Mouse (Mus musculus) splenic B cell, adult 2 months (primary cell): ENCODE measurements around the gene Igsf21.

Experiments
- DNase-seq: peaks from one replicate; pipeline ENCODE4 v3.0.0-alpha.2; 2011; ENCODE audit warnings: low read depth, low spot score
- H3K27me3 ChIP-seq: 2 replicates; pipeline ENCODE4 v1.6.1; 2012; ENCODE audit warnings: mild to moderate bottlenecking, low read length, moderate library complexity, mixed read lengths; ENCODE audit not compliant: control insufficient read depth, poor library complexity, insufficient read depth, severe bottlenecking
- H3K36me3 ChIP-seq: 2 replicates; pipeline ENCODE4 v1.6.1; 2012; ENCODE audit warnings: mild to moderate bottlenecking, low read length, moderate library complexity, mixed read lengths; ENCODE audit not compliant: control insufficient read depth, poor library complexity, insufficient read depth, severe bottlenecking

Gene Igsf21

DNA sequence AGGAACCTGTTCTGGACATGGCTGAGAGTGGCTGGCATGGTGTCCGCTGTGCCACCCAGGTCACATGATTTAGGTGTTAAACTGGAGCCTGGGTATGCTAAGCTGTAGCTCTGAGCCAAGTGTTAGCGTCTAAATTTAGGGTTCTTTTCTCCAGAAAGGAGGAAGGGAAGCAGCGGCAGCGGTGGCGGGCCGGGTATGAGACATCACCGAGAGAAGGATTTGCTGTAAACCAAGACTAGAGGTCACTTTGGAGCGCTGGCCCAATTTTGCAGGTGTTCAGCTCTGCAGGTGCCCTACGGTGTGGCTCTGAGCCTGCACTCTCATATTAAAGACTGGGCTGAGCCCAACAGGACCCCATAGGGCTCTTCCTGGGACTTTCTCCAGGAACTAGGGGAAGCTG, 57.0 kb downstream of the Igsf21 start:
- H3K27me3 ChIP-seq: no peaks in the 10 kb centered on the region
- DNase-seq: no peak
- H3K36me3 ChIP-seq: no peaks in the 10 kb centered on the region

DNA sequence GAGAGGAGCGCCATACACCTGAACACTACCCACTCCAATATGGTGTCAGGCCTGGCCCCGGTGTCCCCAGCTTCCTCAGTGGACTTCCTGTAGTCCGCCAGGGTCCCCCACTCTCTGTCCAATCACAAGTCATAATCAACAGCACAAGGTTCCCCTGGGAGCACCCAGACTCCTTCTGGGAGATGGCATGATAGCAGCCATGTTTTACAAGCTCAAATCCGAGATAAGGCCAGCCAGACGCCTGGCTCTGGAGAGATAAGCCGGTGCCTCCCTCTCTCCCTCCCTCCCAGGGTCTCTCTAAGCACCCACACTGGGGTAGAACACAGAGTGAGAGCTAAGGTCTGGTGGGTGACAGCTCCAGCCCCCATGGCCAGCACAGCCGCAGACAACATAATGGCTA, 58.0 kb downstream of the Igsf21 start:
- H3K27me3 ChIP-seq: no peaks in the 10 kb centered on the region
- DNase-seq: no peak
- no peaks in the 10 kb centered on the region for H3K36me3 ChIP-seq

DNA sequence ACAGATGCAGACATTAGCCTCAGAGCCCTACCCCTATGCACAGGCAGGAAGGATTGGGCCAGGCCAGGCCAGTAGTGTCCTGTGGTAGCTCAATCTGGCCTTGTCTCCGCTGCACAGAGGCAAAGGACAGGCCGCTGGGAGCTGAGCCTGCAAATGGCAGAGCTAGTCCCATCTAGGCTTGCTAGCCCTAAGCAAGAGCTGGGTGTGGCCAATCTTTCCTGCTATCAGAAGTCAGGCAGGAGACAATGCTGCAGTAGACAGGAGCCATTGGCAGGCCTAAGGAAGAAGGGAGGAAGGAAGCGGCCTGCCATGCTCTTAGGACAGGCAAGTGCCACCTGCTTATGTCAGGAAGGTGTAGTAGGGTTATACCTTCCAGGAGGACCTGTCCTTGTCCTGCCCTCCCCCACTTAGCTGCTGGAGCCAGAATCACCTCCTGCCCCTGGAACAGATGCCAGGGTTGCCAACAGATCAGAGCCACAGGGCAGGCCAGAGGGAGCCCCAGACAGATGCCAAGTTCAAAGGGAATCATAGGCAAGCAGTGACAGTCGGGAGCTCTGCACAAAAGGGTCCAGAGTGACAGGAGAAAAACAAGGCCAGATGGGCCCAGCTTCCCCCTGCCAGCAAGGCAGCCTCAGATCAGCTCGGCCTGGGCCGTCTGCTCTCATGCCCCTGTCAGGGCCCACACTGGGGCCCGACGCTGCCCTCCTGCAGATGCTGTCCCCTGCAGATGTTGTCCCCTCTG, 59.0 kb downstream of the Igsf21 start:
- Histone ChIP-seq H3K36me3 (no peaks in the 10 kb centered on the region), H3K27me3 (no peaks in the 10 kb centered on the region)
- no peak for DNase-seq

DNA sequence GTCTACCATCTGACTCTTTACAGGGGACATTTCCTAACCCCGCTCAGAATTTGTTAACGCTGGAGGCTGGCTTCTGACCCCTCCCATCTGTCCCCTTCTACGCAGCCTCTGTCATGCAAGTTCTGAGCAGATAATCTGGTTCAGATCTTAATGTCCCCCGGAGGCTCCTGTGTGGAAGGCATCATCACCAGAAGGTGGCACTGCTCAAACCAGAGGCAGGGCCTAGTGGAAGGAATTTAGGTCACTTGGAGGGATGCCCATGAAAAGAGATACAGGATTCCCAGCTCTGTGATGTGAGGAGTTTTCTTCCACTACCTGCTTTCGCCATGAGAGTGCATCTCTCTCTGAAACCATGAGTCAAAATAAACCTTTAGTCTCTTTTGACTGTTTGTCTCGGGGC, 67.0 kb downstream of the Igsf21 start:
- no peaks in the 10 kb centered on the region for H3K27me3 ChIP-seq
- no peak for DNase-seq

DNA sequence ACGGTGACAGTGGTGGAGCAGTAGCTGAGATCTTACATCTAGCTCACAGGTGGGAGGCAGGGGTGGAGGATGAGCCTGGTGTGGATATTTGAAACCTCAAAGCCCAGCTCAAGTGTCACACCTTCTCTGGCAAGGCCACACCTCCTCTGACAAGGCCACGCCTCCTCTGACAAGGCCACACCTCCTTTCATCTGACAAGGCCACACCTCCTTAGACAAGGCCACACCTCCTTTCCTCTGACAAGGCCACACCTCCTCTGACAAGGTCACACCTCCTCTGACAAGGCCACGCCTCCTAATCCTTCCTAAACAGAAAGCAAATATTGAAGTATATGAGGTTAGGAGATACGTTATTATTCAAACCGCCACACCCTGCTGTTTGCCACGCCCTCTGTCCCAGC, 69.5 kb downstream of the Igsf21 start:
- Histone ChIP-seq H3K36me3 (no peaks in the 10 kb centered on the region), H3K27me3 (no peaks in the 10 kb centered on the region)
- no peak for DNase-seq

More for the DNA sequence above, 67.0 kb downstream of the Igsf21 start:
- H3K36me3 ChIP-seq: no peaks in the 10 kb centered on the region

DNA sequence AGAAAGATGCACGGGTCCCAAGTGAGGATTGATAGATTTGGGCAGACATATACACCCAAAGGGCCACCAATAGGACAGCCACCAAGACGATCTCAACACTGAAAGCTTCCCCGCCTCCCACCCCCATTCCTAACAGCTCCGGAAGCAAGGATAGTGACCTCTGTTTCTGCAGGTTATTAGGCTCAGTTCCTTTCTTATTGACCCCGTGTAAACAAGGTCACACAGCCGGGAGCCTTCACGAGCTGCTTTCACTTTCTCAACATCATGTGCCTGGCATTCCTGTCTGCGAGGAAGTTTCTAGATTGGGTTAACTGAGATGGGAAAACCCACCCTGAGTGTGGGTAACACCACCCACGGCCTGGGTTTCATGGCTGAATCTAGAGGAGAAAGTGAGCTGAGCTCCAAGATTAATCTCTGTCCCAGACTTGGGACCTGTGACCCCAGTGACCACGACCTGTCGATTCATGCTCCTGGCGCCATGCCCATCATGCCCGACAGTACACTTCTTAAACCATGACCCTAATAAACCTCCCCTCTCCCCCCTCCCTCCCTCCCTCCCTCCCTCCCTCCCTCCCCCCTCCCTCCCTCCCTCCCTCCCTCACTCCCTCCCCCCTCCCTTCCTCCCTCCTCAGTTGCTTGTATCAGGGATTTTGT, 72.7 kb downstream of the Igsf21 start:
- no peak for DNase-seq

DNA sequence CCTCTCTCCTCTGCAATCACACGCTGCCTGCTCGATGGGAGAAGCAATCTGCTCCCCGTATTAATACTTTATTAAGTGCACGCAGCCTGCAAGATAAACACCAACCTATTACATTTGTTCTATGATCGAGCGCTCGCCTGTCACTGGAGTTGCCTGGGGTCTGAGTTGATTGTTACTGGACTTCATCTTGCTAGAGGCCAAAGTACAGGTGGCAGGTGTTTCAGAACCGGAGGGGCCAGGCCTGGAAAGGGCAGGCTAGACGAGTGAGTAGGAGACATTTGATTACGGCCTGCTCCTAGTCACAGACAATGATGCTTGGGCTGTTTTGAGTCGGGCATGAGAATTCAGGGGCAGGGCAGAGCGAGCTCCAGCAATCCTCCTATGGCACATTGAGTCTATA, 73.5 kb downstream of the Igsf21 start:
- DNase-seq: no peak
- no peaks in the 10 kb centered on the region for H3K27me3 ChIP-seq
- no peaks in the 10 kb centered on the region for H3K36me3 ChIP-seq

More for the DNA sequence above, 72.7 kb downstream of the Igsf21 start:
- Histone ChIP-seq H3K36me3 (no peaks in the 10 kb centered on the region), H3K27me3 (no peaks in the 10 kb centered on the region)

DNA sequence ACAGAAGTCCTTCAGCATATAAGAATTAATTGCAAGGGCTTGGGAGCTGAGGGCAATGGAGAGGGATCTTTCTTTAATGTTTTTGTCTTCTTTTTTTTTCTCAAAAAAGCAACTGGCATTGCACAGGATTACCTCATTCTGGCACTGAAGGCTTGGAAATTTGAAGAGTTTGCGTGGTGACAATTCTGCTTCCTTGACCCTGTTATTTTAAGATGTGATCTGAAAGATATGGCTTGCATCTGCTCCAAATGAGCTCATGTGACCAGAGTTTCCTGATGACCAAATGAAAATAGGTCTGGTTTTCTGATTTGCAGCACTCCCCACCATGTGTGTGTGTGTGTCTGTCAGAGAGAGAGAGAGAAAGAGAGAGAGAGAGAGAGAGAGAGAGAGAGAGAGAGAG, 74.7 kb downstream of the Igsf21 start:
- no peak for DNase-seq
- Histone ChIP-seq H3K27me3 (no peaks in the 10 kb centered on the region), H3K36me3 (no peaks in the 10 kb centered on the region)

DNA sequence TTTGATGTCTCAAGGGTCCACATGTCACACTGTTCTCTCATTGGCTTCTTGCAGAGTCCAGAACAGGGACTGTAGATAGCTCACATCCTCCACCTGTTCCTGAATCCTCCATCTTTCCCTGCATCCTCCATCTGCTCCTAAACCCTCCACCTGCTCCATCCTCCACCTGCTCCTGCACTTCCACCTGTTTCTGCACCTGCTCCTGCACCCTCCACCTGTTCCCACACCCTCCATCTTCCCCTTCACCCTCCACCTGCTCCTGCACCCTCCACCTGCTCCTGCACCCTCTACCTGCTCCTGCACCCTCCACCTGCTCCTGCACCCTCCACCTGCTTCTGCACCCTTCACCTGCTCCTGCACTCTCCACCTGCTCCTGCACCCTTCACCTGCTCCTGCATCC, 75.4 kb downstream of the Igsf21 start:
- no peaks in the 10 kb centered on the region for H3K27me3 ChIP-seq
- DNase-seq: no peak
- H3K36me3 ChIP-seq: no peaks in the 10 kb centered on the region

DNA sequence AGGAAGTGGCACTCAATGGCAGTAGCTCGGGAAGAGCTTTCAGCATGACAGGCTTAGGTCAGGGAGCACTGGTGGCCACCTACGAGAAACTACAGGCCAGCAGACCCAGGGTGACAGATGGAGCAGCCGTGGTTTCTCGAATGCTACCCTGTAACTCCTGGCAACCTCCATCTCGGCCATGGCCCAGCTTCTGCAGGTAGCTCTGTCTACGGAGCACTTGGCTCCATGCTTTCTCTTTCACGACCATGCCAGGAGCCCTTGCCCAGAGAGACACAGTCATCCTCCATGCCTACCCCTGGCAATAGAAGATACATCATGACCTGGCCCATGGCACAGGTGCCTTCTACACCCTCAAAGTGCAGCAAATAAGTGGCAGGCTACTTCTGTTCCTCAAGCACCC, 80.7 kb downstream of the Igsf21 start:
- H3K27me3 ChIP-seq: no peaks in the 10 kb centered on the region

DNA sequence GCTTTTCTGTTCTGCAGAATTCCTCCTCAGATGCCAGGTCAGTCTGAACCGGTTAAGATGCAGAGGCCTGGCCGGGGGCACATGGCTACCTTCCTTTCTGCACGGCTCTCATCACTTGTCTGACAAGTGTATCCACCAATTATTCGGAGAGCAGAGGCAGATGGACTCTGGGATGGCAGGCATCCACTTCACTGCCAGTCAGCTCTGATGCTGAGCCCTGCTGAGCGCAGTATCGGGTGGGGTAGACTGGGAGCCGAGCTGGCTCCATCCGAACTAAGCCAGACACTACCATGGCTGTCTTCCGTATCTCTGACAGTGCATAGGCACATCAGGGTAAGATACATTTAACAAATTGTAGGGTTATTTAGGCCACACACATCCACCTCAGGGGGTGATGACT, 81.9 kb downstream of the Igsf21 start:
- Histone ChIP-seq H3K27me3 (no peaks in the 10 kb centered on the region), H3K36me3 (no peaks in the 10 kb centered on the region)
- DNase-seq: no peak

More for the DNA sequence above, 80.7 kb downstream of the Igsf21 start:
- no peak for DNase-seq
- H3K36me3 ChIP-seq: no peaks in the 10 kb centered on the region

DNA sequence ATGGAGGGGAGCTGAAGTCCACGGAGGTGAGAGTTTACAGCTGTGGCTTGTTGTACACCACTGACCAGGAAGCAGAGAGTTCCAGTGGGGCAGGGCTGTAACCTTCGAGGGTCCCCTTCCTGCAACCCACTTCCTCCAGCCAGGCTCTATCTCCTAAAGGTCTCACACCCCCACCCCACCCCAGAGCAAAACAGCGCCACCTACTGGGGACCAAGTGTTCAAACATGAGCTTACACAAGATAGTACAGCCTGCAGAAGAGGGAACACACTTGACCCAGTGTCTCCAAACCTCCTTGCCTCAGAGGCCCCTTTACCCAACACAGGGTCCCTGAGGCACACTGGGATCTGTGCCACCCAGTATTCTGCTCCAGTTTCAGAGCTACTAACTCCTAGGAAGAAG, 87.0 kb downstream of the Igsf21 start:
- no peak for DNase-seq
- H3K27me3 ChIP-seq: no peaks in the 10 kb centered on the region
- no peaks in the 10 kb centered on the region for H3K36me3 ChIP-seq

DNA sequence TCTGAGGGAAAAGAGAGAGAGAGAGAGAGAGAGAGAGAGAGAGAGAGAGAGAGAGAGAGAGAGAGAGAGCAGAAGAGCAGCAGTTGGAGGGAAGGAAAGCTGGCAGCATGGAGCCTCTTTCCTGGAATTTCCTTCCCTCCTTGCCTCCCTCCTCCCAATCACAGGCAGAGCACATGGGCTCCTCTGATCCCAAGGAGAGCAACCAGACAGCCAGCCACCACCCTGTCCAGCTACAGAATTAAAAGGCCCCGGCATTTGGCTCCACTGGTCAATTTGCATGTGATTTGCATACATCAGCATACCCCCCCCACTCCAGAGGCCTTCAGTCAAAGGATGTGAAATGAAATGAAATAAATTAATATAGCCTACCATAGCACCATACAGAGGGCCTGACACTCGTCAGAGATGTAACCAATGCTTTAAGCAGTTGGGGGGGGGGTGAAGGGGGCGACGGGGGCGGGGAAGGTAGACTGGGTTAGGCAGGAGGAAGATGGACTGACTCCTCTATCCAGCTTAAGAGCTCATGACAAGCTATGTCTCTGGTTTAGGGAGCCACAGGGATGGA, 91.6 kb downstream of the Igsf21 start:
- Histone ChIP-seq H3K27me3 (no peaks in the 10 kb centered on the region), H3K36me3 (no peaks in the 10 kb centered on the region)
- DNase-seq: no peak

DNA sequence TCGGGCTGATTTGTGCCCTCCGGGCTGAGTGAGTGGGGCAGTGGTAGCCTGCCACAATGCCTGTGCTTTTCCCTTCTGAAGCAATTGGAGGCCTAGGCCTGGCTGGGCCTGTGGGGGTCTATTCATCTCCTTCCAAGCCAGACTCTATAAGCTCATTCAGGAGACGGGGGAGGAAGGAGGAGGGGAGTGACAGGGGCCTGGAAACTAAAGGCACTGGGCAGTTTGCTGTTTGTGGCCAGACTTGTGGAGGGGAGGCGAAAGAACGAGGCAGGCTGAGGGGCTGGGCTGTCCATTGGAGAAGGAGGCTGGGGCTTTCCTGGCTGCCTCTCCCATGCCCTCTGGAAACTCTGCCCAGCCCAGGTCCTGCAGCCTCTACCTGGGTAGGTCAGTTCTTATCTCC, 92.1 kb downstream of the Igsf21 start:
- no peaks in the 10 kb centered on the region for H3K27me3 ChIP-seq
- no peaks in the 10 kb centered on the region for H3K36me3 ChIP-seq
- no peak for DNase-seq

DNA sequence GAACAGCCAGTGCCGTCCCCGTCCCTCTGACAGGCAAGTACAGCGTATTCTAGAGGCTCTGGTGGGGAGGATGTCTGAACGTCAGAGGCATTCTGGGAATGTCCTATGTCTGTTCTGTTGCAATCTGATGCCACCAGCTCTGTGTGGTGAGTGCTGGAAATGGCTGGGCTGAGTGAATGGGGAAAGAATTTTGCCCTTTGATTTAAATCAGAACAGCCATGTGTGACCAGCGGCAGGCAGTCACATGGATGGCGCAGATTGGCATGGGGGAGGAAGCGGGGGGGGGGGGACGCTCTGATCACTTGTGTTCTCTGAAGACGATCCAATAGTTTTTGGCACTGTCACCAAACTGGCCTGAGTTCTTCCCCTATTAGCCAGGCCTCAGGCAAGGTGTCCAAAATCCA, 92.9 kb downstream of the Igsf21 start:
- no peaks in the 10 kb centered on the region for H3K36me3 ChIP-seq
- DNase-seq: no peak

More for the DNA sequence above, 92.9 kb downstream of the Igsf21 start:
- H3K27me3 ChIP-seq: no peaks in the 10 kb centered on the region
